Mouse (Mus musculus) heart, embryonic 11.5 days (tissue): ENCODE measurements around the gene Kcnj8. TPM values are rescaled to one million over a fixed set of nuclear protein-coding genes. Genes with fewer than 3 reads are reported as not detected.
"Not testable (repeated sequence)": the region's sequence is repeated elsewhere in the genome, so short reads cannot be mapped to it uniquely, and the experiment has no call there.

ENCODE experiments used
- ATAC-seq: fragments of 200-750 bp; cut with Nextera tagmentation; replicated peaks from 2 replicates; pipeline ENCODE4 v1.8.0; 2017; ENCODE audit warnings: moderate library complexity; ENCODE audit not compliant: insufficient number of reproducible peaks, low FRiP score, low TSS enrichment
- H3K27ac ChIP-seq: fragments of 300-500 bp; sonication (generic); 2 replicates; pipeline ENCODE4 v1.5.1; 2014; ENCODE audit warnings: mild to moderate bottlenecking, low read depth, low read length
- H3K27me3 ChIP-seq: fragments of 300-500 bp; sonication (generic); 2 replicates; pipeline ENCODE4 v1.6.1; 2014; ENCODE audit warnings: mild to moderate bottlenecking, low read length, mixed read lengths; ENCODE audit not compliant: control insufficient read depth, insufficient read depth
- H3K36me3 ChIP-seq: fragments of 300-500 bp; sonication (generic); 2 replicates; pipeline ENCODE4 v1.6.1; 2014; ENCODE audit warnings: mild to moderate bottlenecking, low read length, moderate library complexity, mixed read lengths; ENCODE audit not compliant: control insufficient read depth, insufficient read depth
- H3K4me1 ChIP-seq: fragments of 300-500 bp; sonication (generic); 2 replicates; pipeline ENCODE4 v1.6.1; 2014; ENCODE audit warnings: low read length; ENCODE audit not compliant: control insufficient read depth, insufficient read depth
- H3K4me2 ChIP-seq: fragments of 300-500 bp; sonication (generic); 2 replicates; pipeline ENCODE4 v1.6.1; 2014; ENCODE audit warnings: mild to moderate bottlenecking, moderate library complexity
- H3K4me3 ChIP-seq: fragments of 300-500 bp; sonication (generic); 2 replicates; pipeline ENCODE4 v1.5.1; 2014; ENCODE audit warnings: low read depth, low read length
- H3K9ac ChIP-seq: fragments of 300-500 bp; sonication (generic); 2 replicates; pipeline ENCODE4 v1.6.1; 2014; ENCODE audit warnings: mild to moderate bottlenecking, low read depth, low read length, moderate library complexity
- H3K9me3 ChIP-seq: fragments of 300-500 bp; sonication (generic); replicated peaks from 2 replicates; pipeline ENCODE4 v1.6.1; 2016; ENCODE audit warnings: low read length; ENCODE audit not compliant: control insufficient read depth
- WGBS: fragments of 180-500 bp; shearing (Covaris S2); extraction: QIAGEN DNeasy Blood & Tissue Kit; methylation state at CpG from one replicate; pipeline ENCODE4 v1.1.7; 2014; ENCODE audit not compliant: insufficient replicate concordance; 5-methylcytosine and 5-hydroxymethylcytosine counted together
- polyA plus RNA-seq: library from polyadenylated mRNA; unstranded; fragments of >200 nt; fragmentation: Nextera tagmentation; extraction: Ambion mirVana; gene quantifications from 2 replicates; pipeline ENCODE4 v1.2.1, GENCODE M21; 2014

Gene Kcnj8
- polyA plus RNA-seq, 1 experiment from 2014 or later = 3.0 TPM

GRCm38 (mm10) chr6:142529680-142530079, 41.7 kb downstream of the Kcnj8 start:
- H3K4me2 ChIP-seq = no peak overlapping the region
- H3K4me1 ChIP-seq = no peaks in the 10 kb centered on the region; the same call in 1 of the 2 replicates
- no peaks in the 10 kb centered on the region for H3K9me3 ChIP-seq
- no peaks in the 10 kb centered on the region for H3K27me3 ChIP-seq
- H3K27ac ChIP-seq = no peak overlapping the region
- H3K4me3 ChIP-seq = no peak overlapping the region
- H3K36me3 ChIP-seq = no peaks in the 10 kb centered on the region
- ATAC-seq = no peak
- 86% methylated on average over 7 of the region's 8 CpGs for WGBS
- H3K9ac ChIP-seq = no peak overlapping the region

GRCm38 (mm10) chr6:142527931-142528562, 43.4 kb downstream of the Kcnj8 start:
- Histone ChIP-seq H3K9ac (no peak overlapping the region), H3K4me2 (no peak overlapping the region), H3K4me1 (no peaks in the 10 kb centered on the region; the same call in 1 of the 2 replicates), H3K36me3 (no peaks in the 10 kb centered on the region), H3K4me3 (no peak overlapping the region), H3K27me3 (no peaks in the 10 kb centered on the region), H3K27ac (no peak overlapping the region), H3K9me3 (no peaks in the 10 kb centered on the region)
- WGBS = 57% methylated on average over 1 of the region's 1 CpGs
- no peak for ATAC-seq

GRCm38 (mm10) chr6:142524635-142525308, 46.6 kb downstream of the Kcnj8 start:
- Histone ChIP-seq H3K4me3 (no peak overlapping the region), H3K9me3 (no peaks in the 10 kb centered on the region), H3K27me3 (no peaks in the 10 kb centered on the region), H3K4me2 (no peak overlapping the region), H3K36me3 (no peaks in the 10 kb centered on the region), H3K4me1 (no peaks in the 10 kb centered on the region), H3K9ac (no peak overlapping the region), H3K27ac (no peak overlapping the region)
- 6% methylated on average over 4 of the region's 4 CpGs for WGBS
- peak; percentile 65; the same call in 1 of the 2 replicates for ATAC-seq

- no peaks in the 10 kb centered on the region; the same call in 1 of the 2 replicates for H3K27me3 ChIP-seq
- no peak for ATAC-seq
- no peak overlapping the region for H3K9ac ChIP-seq
- no peaks in the 10 kb centered on the region for H3K4me1 ChIP-seq
- no peak overlapping the region for H3K4me3 ChIP-seq
- no peaks in the 10 kb centered on the region for H3K9me3 ChIP-seq
- H3K4me2 ChIP-seq = no peak overlapping the region
- no peak overlapping the region for H3K27ac ChIP-seq
- 75% methylated on average over 12 of the region's 12 CpGs for WGBS
- no peaks in the 10 kb centered on the region for H3K36me3 ChIP-seq
These were observed 49.8 kb downstream of the Kcnj8 start for GRCm38 (mm10) chr6:142521591-142522110.

GRCm38 (mm10) chr6:142519110-142519509, 52.3 kb downstream of the Kcnj8 start:
- no peak overlapping the region for H3K4me3 ChIP-seq
- 10% methylated on average over 6 of the region's 6 CpGs for WGBS
- H3K27me3 ChIP-seq = peaks cover 4% of the 10 kb centered on the region; the same call in 1 of the 2 replicates
- no peak overlapping the region for H3K4me2 ChIP-seq
- no peak overlapping the region for H3K9ac ChIP-seq
- no peaks in the 10 kb centered on the region for H3K36me3 ChIP-seq
- no peak overlapping the region for H3K27ac ChIP-seq
- no peak for ATAC-seq
- H3K9me3 ChIP-seq = no peaks in the 10 kb centered on the region
- no peaks in the 10 kb centered on the region for H3K4me1 ChIP-seq

- peaks cover 11% of the 10 kb centered on the region; the same call in 1 of the 2 replicates for H3K27me3 ChIP-seq
- H3K9me3 ChIP-seq, H3K4me3 ChIP-seq, H3K4me2 ChIP-seq, H3K4me1 ChIP-seq, ATAC-seq, H3K9ac ChIP-seq, H3K36me3 ChIP-seq, H3K27ac ChIP-seq: not testable (repeated sequence)
- 57% methylated on average over 8 of the region's 9 CpGs for WGBS
These were observed 56.0 kb downstream of the Kcnj8 start for GRCm38 (mm10) chr6:142515379-142515778.

- Histone ChIP-seq H3K27me3 (peaks cover 11% of the 10 kb centered on the region; the same call in 1 of the 2 replicates), H3K9ac (no peak overlapping the region), H3K9me3 (no peaks in the 10 kb centered on the region), H3K4me1 (no peaks in the 10 kb centered on the region), H3K4me3 (no peak overlapping the region), H3K27ac (no peak overlapping the region), H3K4me2 (no peak overlapping the region), H3K36me3 (no peaks in the 10 kb centered on the region)
- ATAC-seq = no peak
- WGBS = 3% methylated on average over 10 of the region's 10 CpGs
These were observed 56.5 kb downstream of the Kcnj8 start for GRCm38 (mm10) chr6:142514912-142515311.
